Mouse (Mus musculus) MEL (cell line): Measurements from ENCODE around the gene Trim65. TPM values are rescaled to one million over a fixed set of nuclear protein-coding genes. Genes with fewer than 3 reads are reported as not detected.

Experiments
- DNase-seq: peaks from one replicate; pipeline ENCODE4 v3.0.0; 2011; ENCODE audit warnings: low read depth, low spot score
- H3K27ac ChIP-seq: 2 replicates; pipeline ENCODE4 v1.5.1; 2012; ENCODE audit warnings: low read depth, mild to moderate bottlenecking, control low read depth, low read length, moderate library complexity; ENCODE audit not compliant: control insufficient read depth
- H3K27me3 ChIP-seq, 2 experiments: fragments of 150-350 bp in 1 of 2; sonication (generic) in 1 of 2; 2 replicates each; pipeline ENCODE4 v1.6.1; 2012; ENCODE audit warnings: low read length in 2 of 2, mild to moderate bottlenecking in 2 of 2, improper control_type of control experiment in 1 of 2, moderate library complexity in 1 of 2; ENCODE audit not compliant: insufficient read depth in 2 of 2, control insufficient read depth in 1 of 2
- H3K36me3 ChIP-seq, 2 experiments: 2 replicates each; pipeline ENCODE4 v1.6.1; 2012 to 2014; ENCODE audit warnings: low read length in 2 of 2, improper control_type of control experiment in 1 of 2, inconsistent platforms in 1 of 2, mild to moderate bottlenecking in 1 of 2; ENCODE audit not compliant: insufficient read depth in 2 of 2, control insufficient read depth in 1 of 2
- H3K4me1 ChIP-seq, 2 experiments: fragments of 150-350 bp in 1 of 2; sonication (generic) in 1 of 2; 2 replicates each; pipeline ENCODE4 v1.6.1; 2012; ENCODE audit warnings: low read length in 2 of 2, improper control_type of control experiment in 1 of 2, mild to moderate bottlenecking in 1 of 2; ENCODE audit not compliant: insufficient read depth in 2 of 2, control insufficient read depth in 1 of 2
- H3K4me3 ChIP-seq, 2 experiments: fragments of 150-350 bp in 1 of 2; sonication (generic) in 1 of 2; 2 replicates each; pipeline ENCODE4 v1.5.1; 2012; ENCODE audit warnings: low read depth in 2 of 2, low read length in 2 of 2, mild to moderate bottlenecking in 2 of 2, moderate library complexity in 2 of 2, control low read depth in 1 of 2, improper control_type of control experiment in 1 of 2; ENCODE audit not compliant: control insufficient read depth in 1 of 2, insufficient read depth in 1 of 2
- H3K79me2 ChIP-seq: 2 replicates; pipeline ENCODE4 v1.6.1; 2012; ENCODE audit warnings: mild to moderate bottlenecking, low read length, moderate library complexity; ENCODE audit not compliant: control insufficient read depth, poor library complexity, insufficient read depth
- H3K9ac ChIP-seq: 2 replicates; pipeline ENCODE4 v1.6.1; 2012; ENCODE audit warnings: low read depth, mild to moderate bottlenecking, control low read depth, low read length, moderate library complexity; ENCODE audit not compliant: control insufficient read depth, poor library complexity, severe bottlenecking
- H3K9me3 ChIP-seq: fragments of 150-350 bp; sonication (generic); replicated peaks from 2 replicates; pipeline ENCODE4 v1.6.1; 2012; ENCODE audit warnings: mild to moderate bottlenecking, low read length, improper control_type of control experiment, moderate library complexity; ENCODE audit not compliant: insufficient read depth
- BHLHE40 ChIP-seq: IDR thresholded peaks from 2 replicates; pipeline ENCODE4 v1.6.1; 2012; ENCODE audit warnings: low read depth, mild to moderate bottlenecking, inconsistent platforms, low read length, improper control_type of control experiment, borderline replicate concordance
- CHD1 ChIP-seq: IDR thresholded peaks from 2 replicates; pipeline ENCODE4 v1.6.1; 2012; ENCODE audit warnings: low read depth, mild to moderate bottlenecking, inconsistent platforms, low read length, improper control_type of control experiment
- CHD2 ChIP-seq: IDR thresholded peaks from 2 replicates; pipeline ENCODE4 v1.6.1; 2011; ENCODE audit warnings: low read length, improper control_type of control experiment
- CTCF ChIP-seq, 3 experiments: IDR thresholded peaks in 2 of 3; conservative IDR thresholded peaks in 1 of 3; 2 replicates each; pipeline ENCODE4 v1.5.1; 2011 to 2012; ENCODE audit warnings: low read length in 3 of 3, low read depth in 2 of 3, mild to moderate bottlenecking in 2 of 3, improper control_type of control experiment in 1 of 3, inconsistent platforms in 1 of 3, mixed read lengths in 1 of 3, moderate library complexity in 1 of 3; ENCODE audit not compliant: control insufficient read depth in 1 of 3, insufficient read depth in 1 of 3, poor library complexity in 1 of 3, severe bottlenecking in 1 of 3
- E2F4 ChIP-seq: IDR thresholded peaks from 2 replicates; pipeline ENCODE4 v1.6.1; 2011; ENCODE audit warnings: low read depth, low read length, improper control_type of control experiment, borderline replicate concordance
- EP300 ChIP-seq, 2 experiments: IDR thresholded peaks; 2 replicates each; pipeline ENCODE4 v1.6.1; 2011; ENCODE audit warnings: improper control_type of control experiment in 2 of 2, low read length in 2 of 2, low read depth in 1 of 2, mild to moderate bottlenecking in 1 of 2
- ETS1 ChIP-seq: IDR thresholded peaks from 2 replicates; pipeline ENCODE4 v1.6.1; 2012; ENCODE audit warnings: low read depth, mild to moderate bottlenecking, inconsistent platforms, low read length, improper control_type of control experiment, moderate library complexity
- JUND ChIP-seq: IDR thresholded peaks from 2 replicates; pipeline ENCODE4 v1.6.1; 2011; ENCODE audit warnings: low read depth, mild to moderate bottlenecking, improper control_type of control experiment, low read length
- MAFK ChIP-seq: IDR thresholded peaks from 2 replicates; pipeline ENCODE4 v1.6.1; 2011; ENCODE audit warnings: low read depth, mild to moderate bottlenecking, low read length, improper control_type of control experiment, borderline replicate concordance
- MAX ChIP-seq: IDR thresholded peaks from 2 replicates; pipeline ENCODE4 v1.6.1; 2011; ENCODE audit warnings: low read length, improper control_type of control experiment
- MAZ ChIP-seq: IDR thresholded peaks from 2 replicates; pipeline ENCODE4 v1.6.1; 2012; ENCODE audit warnings: low read depth, mild to moderate bottlenecking, inconsistent platforms, low read length, improper control_type of control experiment
- MEF2A ChIP-seq: IDR thresholded peaks from 2 replicates; pipeline ENCODE4 v1.6.1; 2014; ENCODE audit warnings: low read depth, mild to moderate bottlenecking, inconsistent platforms, low read length, improper control_type of control experiment; ENCODE audit not compliant: poor library complexity, insufficient replicate concordance, severe bottlenecking; ENCODE audit errors: extremely low read depth
- MXI1 ChIP-seq: IDR thresholded peaks from 2 replicates; pipeline ENCODE4 v1.6.1; 2011; ENCODE audit warnings: mild to moderate bottlenecking, low read depth, low read length, improper control_type of control experiment
- MYC ChIP-seq: IDR thresholded peaks from 2 replicates; pipeline ENCODE4 v1.6.1; 2011; ENCODE audit warnings: low read depth, mild to moderate bottlenecking, low read length, improper control_type of control experiment, moderate library complexity
- NRF1 ChIP-seq: IDR thresholded peaks from 2 replicates; pipeline ENCODE4 v1.6.1; 2014; ENCODE audit warnings: low read depth, mild to moderate bottlenecking, inconsistent platforms, low read length, improper control_type of control experiment, moderate library complexity; ENCODE audit not compliant: poor library complexity, insufficient read depth, severe bottlenecking
- POLR2A ChIP-seq, 2 experiments: IDR thresholded peaks; 2 replicates each; pipeline ENCODE4 v1.6.1; 2011 to 2012; ENCODE audit warnings: low read length in 2 of 2, mild to moderate bottlenecking in 2 of 2, control low read depth in 1 of 2, improper control_type of control experiment in 1 of 2, low read depth in 1 of 2, moderate library complexity in 1 of 2; ENCODE audit not compliant: control insufficient read depth in 1 of 2, insufficient read depth in 1 of 2, poor library complexity in 1 of 2
- POLR2AphosphoS5 ChIP-seq: IDR thresholded peaks from 2 replicates; pipeline ENCODE4 v1.6.1; 2012; ENCODE audit warnings: low read depth, borderline replicate concordance, mild to moderate bottlenecking, inconsistent platforms, low read length, moderate library complexity, mixed read lengths
- RAD21 ChIP-seq: IDR thresholded peaks from 2 replicates; pipeline ENCODE4 v1.6.1; 2011; ENCODE audit warnings: mild to moderate bottlenecking, low read depth, low read length, improper control_type of control experiment
- RCOR1 ChIP-seq: IDR thresholded peaks from 2 replicates; pipeline ENCODE4 v1.6.1; 2012; ENCODE audit warnings: low read depth, mild to moderate bottlenecking, inconsistent platforms, low read length, improper control_type of control experiment
- SMC3 ChIP-seq: IDR thresholded peaks from 2 replicates; pipeline ENCODE4 v1.6.1; 2011; ENCODE audit warnings: low read depth, low read length, improper control_type of control experiment
- TBP ChIP-seq: IDR thresholded peaks from 2 replicates; pipeline ENCODE4 v1.8.0; 2011; ENCODE audit warnings: low read depth, low read length, improper control_type of control experiment
- TCF12 ChIP-seq: IDR thresholded peaks from 2 replicates; pipeline ENCODE4 v1.6.1; 2014; ENCODE audit warnings: low read depth, mild to moderate bottlenecking, inconsistent platforms, low read length, improper control_type of control experiment, moderate library complexity
- UBTF ChIP-seq: IDR thresholded peaks from 2 replicates; pipeline ENCODE4 v1.6.1; 2012; ENCODE audit warnings: low read depth, mild to moderate bottlenecking, inconsistent platforms, low read length, improper control_type of control experiment, moderate library complexity, borderline replicate concordance; ENCODE audit not compliant: insufficient read depth
- USF1 ChIP-seq: IDR thresholded peaks from 2 replicates; pipeline ENCODE4 v1.6.1; 2014; ENCODE audit warnings: low read depth, mild to moderate bottlenecking, inconsistent platforms, low read length, improper control_type of control experiment, moderate library complexity
- USF2 ChIP-seq, 2 experiments: IDR thresholded peaks; 2 replicates each; pipeline ENCODE4 v1.6.1; 2011 to 2012; ENCODE audit warnings: improper control_type of control experiment in 2 of 2, low read length in 2 of 2, borderline replicate concordance in 1 of 2, inconsistent platforms in 1 of 2, low read depth in 1 of 2, mild to moderate bottlenecking in 1 of 2; ENCODE audit not compliant: insufficient read depth in 1 of 2
- ZC3H11A ChIP-seq: IDR thresholded peaks from 2 replicates; pipeline ENCODE4 v1.6.1; 2012; ENCODE audit warnings: low read depth, mild to moderate bottlenecking, inconsistent platforms, low read length, improper control_type of control experiment
- ZKSCAN1 ChIP-seq: IDR thresholded peaks from 2 replicates; pipeline ENCODE4 v1.6.1; 2012; ENCODE audit warnings: low read depth, mild to moderate bottlenecking, inconsistent platforms, low read length, improper control_type of control experiment, moderate library complexity
- ZMIZ1 ChIP-seq: IDR thresholded peaks from 2 replicates; pipeline ENCODE4 v1.6.1; 2012; ENCODE audit warnings: low read depth, mild to moderate bottlenecking, inconsistent platforms, low read length, improper control_type of control experiment, moderate library complexity
- ZNF384 ChIP-seq: IDR thresholded peaks from 2 replicates; pipeline ENCODE4 v1.6.1; 2012; ENCODE audit warnings: low read depth, mild to moderate bottlenecking, inconsistent platforms, low read length, improper control_type of control experiment
- polyA plus RNA-seq, 2 experiments: library from polyadenylated mRNA; stranded (reverse) in 1 of 2; unstranded in 1 of 2; fragments of >175 nt in 1 of 2; fragments of >200 nt in 1 of 2; gene quantifications; 2 replicates each; pipeline versions ENCODE4 v1.2.1 to v1.2.4; 2012; ENCODE audit warnings: low replicate concordance in 2 of 2, low read depth in 1 of 2; ENCODE audit not compliant: insufficient read length in 2 of 2, insufficient read depth in 1 of 2, missing spikeins in 1 of 2
- total RNA-seq: library from RNA; depleted of rRNA; stranded (reverse); fragments of 300-350 nt; gene quantifications from 2 replicates; pipeline ENCODE4 v1.2.3, GENCODE M21; 2012

The Trim65 gene
- total and polyA plus RNA-seq, 3 experiments = 8.8 to 10.7 TPM; not detected in 1

DNA sequence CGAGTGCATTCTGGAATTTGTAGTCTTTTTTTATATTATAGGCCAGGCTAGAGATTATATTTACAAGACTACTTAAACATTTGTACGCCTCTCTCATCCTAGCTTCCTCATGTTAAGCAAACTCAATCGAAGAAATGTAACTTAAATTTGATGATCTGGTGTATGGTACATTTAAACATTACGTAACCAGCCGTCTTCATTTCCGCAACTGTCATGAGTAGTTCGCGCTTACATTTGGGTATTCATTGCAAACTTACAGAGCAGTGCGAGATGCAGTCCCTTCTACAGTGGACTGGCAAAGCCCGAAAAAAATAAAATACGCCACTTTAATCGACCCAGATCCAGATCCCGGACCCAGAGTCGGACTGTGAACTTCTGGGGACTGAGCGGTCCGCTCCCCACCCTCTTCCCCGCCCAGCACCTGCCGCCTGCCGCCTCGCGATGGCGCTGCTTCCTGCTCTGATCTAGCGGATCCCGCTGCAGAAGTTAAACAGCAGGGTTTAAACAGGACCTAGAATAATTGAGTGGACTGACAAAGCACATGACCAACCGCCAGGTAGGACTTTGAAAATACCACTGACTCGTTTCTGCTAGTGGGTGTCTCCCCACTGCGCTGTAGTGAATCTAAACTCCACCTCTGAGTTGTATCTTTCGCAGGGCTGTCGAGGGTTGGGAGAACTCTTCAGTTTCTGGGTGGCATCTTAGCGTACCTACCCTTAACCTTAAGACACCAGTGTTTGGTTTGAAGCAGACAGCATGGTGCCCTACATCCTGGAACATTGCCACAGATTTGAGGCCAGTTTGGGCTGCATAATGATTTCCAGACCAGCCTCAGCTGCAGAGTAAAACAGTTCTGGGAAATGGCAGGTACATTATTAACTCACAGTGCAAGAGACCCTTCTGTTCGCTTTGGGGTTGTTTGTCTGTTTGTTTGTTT, 43.5 kb downstream of the Trim65 start (continued):
- 0 out of 2 replicates have a peak, but pooled peaks have one; percentile 18 for TF ChIP-seq ZNF384
- TF ChIP-seq ETS1 = peak; percentile 68; the same call in 1 of the 2 replicates
- no peak for TF ChIP-seq USF2 (IDR thresholded peaks at IDR 0.05; ENCODE audit: borderline replicate concordance in 1 of 2, insufficient read depth in 1 of 2, low read depth in 1 of 2, low read length in 2 of 2)
- peak; percentile 64 for TF ChIP-seq SMC3

DNA sequence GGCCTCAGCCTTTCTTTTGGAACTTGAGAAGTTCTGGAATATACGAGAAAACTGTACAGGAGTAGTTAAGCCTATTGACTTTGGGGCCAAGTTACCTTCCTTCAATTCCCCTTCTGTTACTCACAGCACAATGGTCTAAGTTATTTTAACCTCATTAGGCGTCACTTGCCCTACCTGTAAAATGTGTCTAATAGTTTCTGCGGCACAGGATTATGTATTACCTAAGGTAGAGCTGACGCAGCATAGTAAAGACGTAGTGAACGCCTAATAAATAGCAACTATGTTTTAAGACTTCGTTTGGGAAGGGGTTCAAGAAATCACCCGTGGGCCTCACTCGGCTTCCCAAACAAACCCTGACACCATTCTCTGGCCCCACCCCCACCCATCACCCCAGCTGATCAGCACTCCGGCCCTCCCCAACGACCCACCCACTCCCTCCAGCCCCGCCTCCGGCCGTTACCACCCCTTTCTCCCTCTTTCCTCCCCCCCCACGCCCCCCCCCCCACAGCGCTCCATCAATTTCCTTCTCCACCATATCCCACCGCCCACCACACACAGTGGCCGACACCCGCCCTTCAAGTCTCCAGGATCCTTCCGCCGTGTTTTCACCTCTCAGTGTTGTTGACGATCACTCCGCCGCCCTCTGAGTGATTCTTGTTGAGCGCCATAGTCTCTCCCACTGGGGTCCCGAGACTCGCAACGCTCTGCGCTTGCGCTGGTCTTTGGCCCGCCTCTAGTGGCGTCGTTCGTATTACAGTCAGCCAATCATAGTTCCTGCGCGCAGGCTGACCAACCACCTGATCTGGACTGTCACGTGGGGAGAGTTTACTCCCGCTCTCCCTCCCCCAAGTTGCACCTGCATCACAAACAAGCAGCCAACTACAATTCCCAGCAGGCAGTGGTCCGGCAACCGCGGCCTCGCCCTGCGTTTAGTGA, 44.4 kb downstream of the Trim65 start, which contains the start of gene Wbp2:
Gene Wbp2 (minus strand): TSS at position 738 of the 936 bp plus-strand sequence.
- H3K9me3 ChIP-seq = no peaks in the 10 kb centered on the region
- peak within 1 kb of the TSS; percentile 93 for H3K27ac ChIP-seq
- peak within 1 kb of the TSS; percentile 53 to 78 for H3K4me3 ChIP-seq
- peak; percentile 100 for DNase-seq
- peaks cover 0 to 36% of the 10 kb centered on the region in 2 experiments; a peak in 2 of 4 replicates for H3K36me3 ChIP-seq
- H3K27me3 ChIP-seq = no peaks in the 10 kb centered on the region
- H3K79me2 ChIP-seq = peaks cover 9% of the 10 kb centered on the region
- peak within 1 kb of the TSS; percentile 86 for H3K9ac ChIP-seq
- peaks cover 10 to 39% of the 10 kb centered on the region in 2 experiments for H3K4me1 ChIP-seq
- TF ChIP-seq EP300 (IDR thresholded peaks at IDR 0.05; ENCODE audit: low read depth in 1 of 2, low read length in 2 of 2) (peak in 1 of 2 experiments; percentile 21; a peak in 1 of 4 replicates), TBP (peak; percentile 49; the same call in 1 of the 2 replicates), POLR2AphosphoS5 (no peak), RCOR1 (no peak), ZKSCAN1 (no peak), MYC (peak; percentile 93), NRF1 (peak; percentile 99), MAX (peak; percentile 99), USF1 (peak; percentile 100), POLR2A (IDR thresholded peaks at IDR 0.05; ENCODE audit: control insufficient read depth in 1 of 2, insufficient read depth in 1 of 2, low read depth in 1 of 2, low read length in 2 of 2, poor library complexity in 1 of 2) (peak; percentile 59 to 81), BHLHE40 (peak; percentile 93), UBTF (no peak), CHD2 (peak; percentile 54; the same call in 1 of the 2 replicates), MAFK (no peak), CTCF (IDR thresholded peaks at IDR 0.05 in 2 of 3, conservative IDR thresholded peaks at IDR 0.05 in 1 of 3; ENCODE audit: control insufficient read depth in 1 of 3, insufficient read depth in 1 of 3, low read depth in 2 of 3, low read length in 3 of 3, poor library complexity in 1 of 3, severe bottlenecking in 1 of 3) (no peak), RAD21 (no peak), USF2 (IDR thresholded peaks at IDR 0.05; ENCODE audit: borderline replicate concordance in 1 of 2, insufficient read depth in 1 of 2, low read depth in 1 of 2, low read length in 2 of 2) (peak; percentile 89 to 97), MAZ (peak; percentile 89), MXI1 (peak; percentile 75), E2F4 (peak; percentile 72), CHD1 (no peak), JUND (no peak), ZNF384 (no peak), MEF2A (no peak), ZC3H11A (no peak), TCF12 (peak; percentile 75), ZMIZ1 (no peak)
